Mouse (Mus musculus) thymus, postnatal 14 days (tissue): Measurements from ENCODE around the gene Apex1.
"Not testable (repeated sequence)": the region's sequence is repeated elsewhere in the genome, so short reads cannot be mapped to it uniquely, and the experiment has no call there.

Experiments
- DNase-seq: peaks from one replicate; pipeline ENCODE4 v3.0.0; 2021

The Apex1 gene

DNA sequence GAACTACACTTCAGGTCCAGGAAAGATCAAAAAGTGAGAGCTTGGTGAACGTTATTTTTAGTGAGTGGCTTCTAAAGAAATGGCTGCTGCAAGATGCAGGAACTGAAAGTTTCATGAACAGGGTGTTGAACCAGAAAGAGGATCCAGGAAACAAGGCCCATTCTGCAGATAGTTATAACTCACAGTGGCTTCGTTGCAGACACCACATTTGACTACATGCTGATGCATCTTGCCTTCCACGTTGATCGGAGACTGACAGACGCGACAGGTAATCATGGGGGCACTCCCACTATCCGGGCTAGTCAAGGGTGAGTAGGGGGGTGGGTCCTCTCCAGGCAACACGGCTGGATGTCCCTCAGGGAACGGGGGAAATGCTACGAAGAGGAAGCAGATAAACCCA lies 5.2 kb downstream of the Apex1 start:
- DNase-seq: no peak

DNA sequence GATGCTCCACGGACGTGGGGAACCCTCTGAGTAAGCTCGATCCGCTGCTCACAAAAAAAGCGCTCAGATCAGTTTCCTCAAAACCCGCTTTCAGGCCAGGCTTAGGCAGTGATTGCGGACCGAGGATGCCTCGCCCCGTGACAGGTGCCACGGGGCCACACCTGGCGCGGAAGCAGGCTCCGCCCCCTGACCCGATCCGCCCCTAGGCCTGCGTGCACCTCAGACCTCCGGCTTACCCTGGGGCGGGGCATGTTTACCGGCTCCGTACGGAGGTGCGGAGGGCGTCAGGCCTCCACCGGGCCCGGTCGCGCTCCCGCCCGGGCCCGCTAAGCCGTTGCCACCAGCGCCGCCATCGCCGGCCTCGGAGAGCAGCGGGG lies 5.6 kb downstream of the Apex1 start:
- DNase-seq: peak; percentile 84

DNA sequence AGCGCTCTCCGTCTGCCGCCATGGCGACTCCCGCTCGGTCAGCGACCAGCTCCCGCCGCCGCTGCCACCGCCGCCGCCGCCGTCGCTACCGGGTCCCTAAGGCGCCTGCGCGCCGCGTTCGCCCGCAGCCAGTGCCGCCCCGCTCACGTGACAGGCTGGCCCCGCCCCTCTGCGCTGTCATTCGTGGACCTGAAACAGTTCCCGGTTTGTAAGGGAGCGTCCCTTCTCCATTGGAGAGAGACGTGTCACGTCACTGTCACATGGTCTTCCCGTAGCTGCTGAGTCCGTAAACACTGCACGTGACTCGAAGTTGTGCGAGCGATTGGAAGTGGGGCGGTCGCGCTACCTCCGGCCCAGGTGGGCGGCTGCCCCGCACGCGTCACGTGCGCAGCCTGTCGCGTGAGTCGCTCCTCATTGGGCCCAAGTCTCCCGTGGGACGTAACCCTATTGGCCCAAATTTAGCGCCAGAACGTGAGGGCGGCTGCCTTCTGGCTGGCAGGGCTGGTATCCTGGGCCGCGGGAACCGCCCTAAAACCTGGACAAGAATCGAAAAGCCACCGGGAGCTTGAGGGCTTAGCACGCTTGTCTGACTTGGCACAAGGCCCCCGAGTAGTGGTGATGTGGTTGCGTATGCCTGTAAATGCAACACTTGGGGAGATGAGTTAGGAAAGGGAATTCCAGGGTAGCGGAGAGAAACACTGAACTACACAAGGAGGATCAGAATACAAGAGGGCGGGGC lies 6.2 kb downstream of the Apex1 start, which contains the start of the genes Pip4p1 and Pnp:
TSS of gene Pip4p1 (minus strand) at position 103 of the 739 bp plus-strand sequence.
TSS of gene Pnp (plus strand) at position 329 of the 739 bp plus-strand sequence.
- peak; percentile 99 for DNase-seq

DNA sequence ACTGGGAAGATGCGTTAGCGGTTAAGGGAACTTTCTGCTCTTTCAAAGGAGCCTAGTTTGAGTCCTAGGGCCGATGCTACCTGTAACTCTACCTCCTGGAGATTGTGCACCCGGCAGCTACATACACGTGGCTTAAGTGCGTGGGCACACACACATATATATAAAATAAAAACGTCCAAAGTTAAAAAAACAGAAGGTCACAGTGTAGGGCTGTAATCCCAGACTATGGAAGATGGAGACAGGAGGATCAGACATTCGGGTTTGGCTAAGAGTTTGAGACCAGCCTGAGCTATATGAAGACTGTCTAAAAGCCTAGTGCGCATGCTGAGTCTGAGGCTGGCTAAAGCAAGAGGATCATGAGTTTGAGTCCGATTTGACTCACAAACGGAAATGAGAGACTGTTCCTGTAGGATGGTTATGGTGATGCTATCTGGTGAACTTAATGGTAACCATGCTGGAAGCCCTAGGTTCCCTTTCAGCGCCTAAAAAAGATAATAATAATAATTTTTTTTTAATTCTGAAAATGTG lies 6.8 kb downstream of the Apex1 start:
- no peak for DNase-seq

DNA sequence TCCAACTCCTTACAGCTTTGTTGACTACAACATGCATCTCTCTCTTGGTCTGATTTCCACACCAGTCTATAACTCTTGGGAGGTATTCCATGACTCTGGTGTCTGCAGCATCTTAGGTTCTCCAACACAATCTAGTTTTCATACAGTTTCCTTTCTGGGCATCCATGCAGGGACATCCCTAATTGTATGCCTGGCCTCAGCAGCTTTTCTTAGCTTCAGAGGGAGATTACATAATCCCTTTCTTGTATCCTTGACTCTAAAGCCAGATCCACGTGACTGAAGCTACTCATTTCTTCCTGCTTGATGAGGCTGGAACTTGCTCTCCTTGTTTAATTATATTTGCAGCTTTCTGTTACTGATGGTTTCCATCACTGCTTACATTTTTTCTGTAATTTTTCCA lies 11.9 kb downstream of the Apex1 start:
- no peak for DNase-seq

DNA sequence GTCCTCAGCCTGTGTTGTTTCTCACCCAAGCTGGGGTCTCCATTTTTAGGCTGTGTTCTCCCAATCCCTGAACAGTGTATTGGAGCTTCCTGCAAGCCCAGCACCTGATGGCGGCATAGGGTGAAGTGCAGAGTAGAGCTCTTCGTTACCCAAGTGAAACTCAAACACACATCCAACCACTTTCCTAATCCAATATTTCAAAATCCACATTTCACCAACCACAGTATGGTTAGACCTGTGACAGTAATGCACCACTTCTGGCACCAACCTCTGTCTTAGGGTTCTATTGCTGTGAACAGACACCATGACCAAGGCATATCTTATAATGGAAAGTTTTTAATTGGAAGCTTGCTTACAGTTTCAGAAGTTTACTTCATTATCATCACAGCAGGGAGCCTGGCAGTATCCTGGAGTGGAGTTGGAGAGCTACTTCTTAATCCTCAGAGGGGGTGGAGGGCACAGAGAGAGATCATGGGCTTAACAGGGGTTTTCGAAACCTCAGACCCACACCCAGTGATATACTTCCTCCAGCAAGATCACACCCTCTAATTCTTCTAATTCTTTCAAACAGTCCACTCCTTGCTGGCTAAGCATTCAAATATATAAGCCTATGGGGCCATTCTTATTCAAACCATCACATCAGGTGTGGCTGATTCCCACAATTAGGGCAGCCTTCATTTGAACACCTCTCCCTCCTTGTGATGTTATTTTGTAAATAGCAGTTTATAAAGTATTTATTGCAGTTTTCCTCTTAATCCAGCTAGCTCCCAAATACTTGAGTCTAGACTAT lies 13.5 kb downstream of the Apex1 start:
- DNase-seq: no peak

DNA sequence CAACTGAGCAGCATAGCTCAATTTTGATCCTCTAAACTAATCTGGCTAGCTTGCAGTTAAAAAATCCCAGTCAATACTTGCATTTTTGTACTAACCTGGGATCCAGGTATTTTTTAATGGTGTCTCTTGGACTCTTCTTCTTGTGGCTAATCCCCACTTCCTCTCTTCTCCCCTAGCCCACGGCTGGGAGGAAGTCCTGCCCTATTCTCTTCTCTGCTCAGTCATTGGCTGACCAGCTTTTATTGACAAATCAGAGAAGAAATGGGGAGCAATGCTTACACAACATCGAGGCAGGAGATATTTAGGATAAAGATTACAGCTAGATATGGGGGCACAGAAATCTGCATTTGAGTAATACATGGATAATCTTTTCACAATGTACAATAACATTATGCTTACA lies 14.2 kb downstream of the Apex1 start:
- no peak for DNase-seq

DNA sequence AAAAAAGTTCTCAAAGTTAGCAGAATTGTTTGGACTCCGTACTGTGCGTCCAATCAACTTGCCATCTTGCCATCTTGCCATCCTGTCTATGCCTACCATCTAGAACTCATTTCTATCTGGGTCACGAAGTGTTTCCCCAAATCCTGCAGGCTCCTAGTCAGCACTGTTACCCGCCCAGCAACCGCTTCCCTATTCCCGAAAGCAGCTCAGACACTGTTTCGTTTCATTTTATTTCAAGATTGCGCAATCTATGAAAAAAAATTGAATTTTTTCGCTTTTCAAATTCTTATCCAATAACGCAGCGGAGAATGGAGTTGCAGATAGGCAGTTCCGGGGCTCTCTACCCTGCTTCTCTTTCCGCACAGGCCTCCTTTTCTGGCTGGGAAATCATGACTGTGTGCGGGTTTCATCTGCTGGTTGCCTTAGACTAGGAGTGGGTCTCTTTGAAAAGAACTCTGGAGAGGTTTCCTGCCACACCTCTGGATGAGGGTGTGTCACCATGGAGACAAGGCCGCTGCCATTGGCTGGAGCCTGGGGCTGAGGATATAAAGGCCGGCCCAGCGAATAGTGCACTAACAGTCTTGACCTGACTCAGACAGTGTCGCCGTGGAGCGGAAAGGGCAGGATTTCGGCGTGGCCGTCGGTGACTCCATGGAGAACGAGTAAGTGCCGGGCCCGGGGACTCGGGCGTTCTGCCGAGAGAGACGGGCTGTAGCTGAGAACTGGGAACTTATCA lies 19.3 kb downstream of the Apex1 start, which contains the start of gene Gm49342:
TSS of gene Gm49342 (plus strand) at position 586 of the 736 bp plus-strand sequence.
- peak; percentile 81 for DNase-seq

DNA sequence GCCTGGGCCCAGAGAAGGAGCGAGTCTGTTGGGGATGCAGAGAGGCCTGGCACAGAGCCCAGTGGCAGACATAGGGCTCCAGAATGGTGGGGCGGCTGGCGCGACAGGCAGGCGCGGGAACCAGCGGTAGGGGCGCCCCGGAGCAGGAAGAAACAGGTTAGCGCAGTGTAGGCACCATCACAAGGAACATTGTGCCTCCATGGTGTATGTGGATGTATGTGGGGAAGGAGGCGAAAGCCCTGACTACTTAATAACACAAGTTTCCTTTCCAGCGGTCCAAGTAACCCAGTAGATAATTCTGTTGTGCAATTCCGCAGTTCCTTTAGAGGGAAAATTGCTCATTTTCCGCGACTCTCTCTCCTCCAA lies 19.9 kb downstream of the Apex1 start:
- peak; percentile 81 for DNase-seq

DNA sequence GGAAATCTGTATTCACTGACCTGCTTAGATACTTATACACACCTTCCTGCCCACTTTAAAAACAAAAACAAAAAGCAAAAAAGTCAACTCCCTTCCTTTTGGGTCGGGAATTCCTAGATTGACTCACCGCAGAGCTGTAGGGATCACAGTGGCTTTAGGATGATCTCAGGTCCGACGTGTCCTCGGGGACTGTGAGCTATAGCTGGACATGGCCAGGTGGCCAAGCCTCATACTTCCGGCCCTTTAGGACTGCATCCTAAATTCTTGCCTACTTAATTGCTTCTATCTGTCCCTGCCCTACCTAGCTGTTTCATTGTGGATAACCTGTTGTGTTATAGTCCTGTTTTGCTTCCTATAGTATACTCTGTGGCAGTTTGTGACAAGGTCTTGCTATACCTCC lies 20.3 kb downstream of the Apex1 start:
- not testable (repeated sequence) for DNase-seq

DNA sequence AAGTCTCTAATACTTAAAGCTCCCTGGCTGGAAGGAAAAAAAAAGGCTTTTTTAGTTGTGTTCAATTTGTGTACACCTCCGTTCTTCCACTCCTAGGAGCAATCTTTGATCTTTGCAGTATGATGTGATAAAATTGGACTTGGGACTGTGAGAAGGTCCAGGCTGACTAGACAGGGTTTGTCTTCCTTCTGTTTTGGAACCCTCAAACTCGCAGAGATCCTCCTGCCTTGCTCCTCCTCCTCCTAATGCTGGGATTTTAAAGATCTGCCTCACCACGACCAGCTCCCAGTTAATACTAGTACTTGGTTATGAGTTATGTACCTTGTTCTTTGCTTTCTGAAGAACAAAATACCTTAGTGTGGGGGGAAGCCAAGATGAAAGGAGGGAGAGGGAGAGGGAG lies 20.8 kb downstream of the Apex1 start:
- not testable (repeated sequence) for DNase-seq

DNA sequence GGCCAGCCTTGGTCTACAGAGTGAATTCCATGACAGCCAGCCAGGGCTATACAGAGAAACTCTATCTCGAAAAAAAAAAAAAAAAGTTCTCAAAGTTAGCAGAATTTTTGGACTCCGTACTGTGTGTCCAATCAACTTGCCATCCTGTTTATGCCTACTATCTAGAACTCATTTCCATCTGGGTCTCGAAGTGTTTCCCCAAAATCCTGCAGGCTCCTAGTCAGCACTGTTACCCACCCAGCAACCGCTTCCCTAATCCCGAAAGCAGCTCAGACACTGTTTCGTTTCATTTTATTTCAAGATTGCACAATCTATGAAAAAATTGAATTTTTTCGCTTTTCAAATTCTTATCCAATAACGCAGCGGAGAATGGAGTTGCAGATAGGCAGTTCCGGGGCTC lies 30.7 kb downstream of the Apex1 start:
- no peak for DNase-seq

DNA sequence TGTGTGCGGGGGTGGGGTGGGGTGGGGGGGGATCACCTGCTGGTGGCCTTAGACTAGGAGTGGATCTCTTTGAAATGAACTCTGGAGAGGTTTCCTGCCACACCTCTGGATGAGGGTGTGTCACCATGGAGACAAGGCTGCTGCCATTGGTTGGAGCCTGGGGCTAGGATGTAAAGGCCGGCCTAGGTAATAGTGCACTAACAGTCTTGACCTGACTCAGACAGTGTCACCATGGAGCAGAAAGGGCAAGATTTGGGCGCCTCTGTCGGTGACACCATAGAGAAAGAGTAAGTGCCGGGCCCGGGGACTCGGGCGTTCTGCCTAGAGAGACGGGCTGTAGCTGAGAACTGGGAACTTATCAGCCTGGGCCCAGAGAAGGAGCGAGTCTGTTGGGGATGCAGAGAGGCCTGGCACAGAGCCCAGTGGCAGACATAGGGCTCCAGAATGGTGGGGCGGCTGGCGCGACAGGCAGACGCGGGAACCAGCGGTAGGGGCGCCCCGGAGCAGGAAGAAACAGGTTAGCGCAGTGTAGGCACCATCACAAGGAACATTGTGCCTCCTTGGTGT lies 31.3 kb downstream of the Apex1 start, which contains the start of gene Pnp2:
TSS of gene Pnp2 (plus strand) at position 51 of the 567 bp plus-strand sequence.
- DNase-seq: peak; percentile 77

DNA sequence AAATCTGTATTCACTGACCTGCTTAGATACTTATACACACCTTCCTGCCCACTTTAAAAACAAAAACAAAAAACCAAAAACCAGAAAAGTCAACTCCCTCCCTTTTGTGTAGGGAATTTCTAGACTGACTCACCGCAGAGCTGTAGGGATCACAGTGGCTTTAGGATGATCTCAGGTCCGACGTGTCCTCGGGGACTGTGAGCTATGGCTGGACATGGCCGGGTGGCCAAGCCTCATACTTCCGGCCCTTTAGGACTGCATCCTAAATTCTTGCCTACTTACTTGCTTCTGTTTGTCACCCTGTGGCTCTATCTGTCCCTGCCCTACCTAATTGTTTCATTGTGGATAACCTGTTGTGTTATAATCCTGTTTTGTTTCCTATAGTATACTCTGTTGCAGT lies 32.0 kb downstream of the Apex1 start:
- DNase-seq: not testable (repeated sequence)

DNA sequence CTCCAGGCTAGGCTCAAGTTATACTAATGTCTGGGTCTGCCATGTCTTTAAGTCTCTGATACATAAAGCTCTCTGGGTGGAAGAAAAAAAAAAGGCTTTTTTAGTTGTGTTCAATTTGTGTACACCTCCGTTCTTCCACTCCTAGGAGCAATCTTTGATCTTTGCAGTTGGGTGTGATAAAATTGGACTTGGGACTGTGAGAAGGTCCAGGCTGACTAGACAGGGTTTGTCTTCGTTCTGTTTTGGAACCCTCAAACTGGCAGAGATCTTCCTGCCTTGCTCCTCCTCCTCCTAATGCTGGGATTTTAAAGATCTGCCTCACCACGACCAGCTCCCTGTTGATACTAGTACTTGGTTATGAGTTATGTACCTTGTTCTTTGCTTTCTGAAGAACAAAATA lies 32.4 kb downstream of the Apex1 start:
- not testable (repeated sequence) for DNase-seq

DNA sequence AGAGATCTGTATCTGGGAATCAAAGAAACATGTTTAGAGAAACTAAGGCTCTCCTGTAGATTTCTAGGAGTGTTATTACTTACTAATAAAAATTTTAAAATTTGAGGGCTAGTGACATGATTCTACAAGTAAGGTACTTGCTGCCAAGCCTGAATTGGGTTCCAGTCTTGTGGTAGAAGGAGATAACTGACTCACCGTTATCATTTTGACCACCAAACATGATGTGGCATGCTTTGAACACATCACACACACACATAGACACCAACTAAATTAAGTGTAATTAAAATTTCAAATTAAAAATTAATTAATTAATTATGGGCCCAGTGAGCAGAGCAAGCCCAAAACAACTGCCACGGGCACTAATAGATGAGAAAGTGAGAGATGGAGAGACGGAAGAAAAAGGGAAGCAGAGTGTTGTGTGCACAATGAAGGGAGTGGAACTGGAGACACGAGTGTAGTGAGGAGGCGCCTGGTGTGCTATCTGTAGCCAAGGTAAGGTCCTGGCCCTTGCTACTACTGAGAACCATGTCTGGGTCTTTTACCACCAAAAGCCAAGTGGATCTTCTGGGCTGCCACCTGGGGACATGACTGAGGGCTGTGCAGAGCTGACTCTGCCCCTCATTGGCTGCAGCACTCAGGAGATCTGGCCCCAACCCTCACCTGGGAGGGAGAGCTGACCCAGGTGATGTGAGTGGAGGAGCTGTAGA lies 33.7 kb downstream of the Apex1 start:
- not testable (repeated sequence) for DNase-seq

DNA sequence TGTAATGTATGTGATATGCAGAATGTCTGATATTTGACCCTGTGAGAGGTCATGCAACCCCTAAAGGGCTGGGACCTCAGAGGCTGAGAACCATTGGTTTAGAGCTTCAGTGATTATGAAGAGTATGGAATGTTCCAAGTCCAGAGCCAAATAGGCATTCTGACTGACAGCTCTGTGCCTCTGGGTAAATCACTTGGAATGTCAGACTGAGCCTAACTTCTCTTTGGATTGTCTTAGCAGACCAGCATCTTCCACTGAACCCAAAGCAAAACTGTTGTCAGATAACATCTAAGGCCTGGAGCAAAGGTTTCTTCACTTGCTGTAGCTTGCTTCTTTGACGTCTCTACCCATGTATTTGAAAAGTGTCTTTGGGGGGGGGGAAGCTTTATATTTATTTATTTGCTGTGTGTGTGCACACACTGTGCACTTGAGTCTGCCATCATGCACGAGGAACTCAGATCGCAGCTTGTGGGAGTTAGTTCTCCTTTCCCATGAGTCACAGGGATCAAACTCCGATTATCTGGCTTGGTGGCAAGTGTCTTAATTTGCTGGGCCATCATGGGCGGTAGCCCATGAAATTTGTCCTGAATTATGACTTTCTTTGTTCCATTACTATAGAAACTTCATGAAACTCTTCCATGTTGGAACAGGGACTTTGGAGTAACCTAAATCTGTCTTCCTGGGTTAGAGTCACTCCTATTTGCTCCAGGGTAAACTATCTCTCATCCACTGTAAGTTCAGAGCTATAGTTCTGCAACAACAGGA lies 43.6 kb downstream of the Apex1 start:
- DNase-seq: no peak

DNA sequence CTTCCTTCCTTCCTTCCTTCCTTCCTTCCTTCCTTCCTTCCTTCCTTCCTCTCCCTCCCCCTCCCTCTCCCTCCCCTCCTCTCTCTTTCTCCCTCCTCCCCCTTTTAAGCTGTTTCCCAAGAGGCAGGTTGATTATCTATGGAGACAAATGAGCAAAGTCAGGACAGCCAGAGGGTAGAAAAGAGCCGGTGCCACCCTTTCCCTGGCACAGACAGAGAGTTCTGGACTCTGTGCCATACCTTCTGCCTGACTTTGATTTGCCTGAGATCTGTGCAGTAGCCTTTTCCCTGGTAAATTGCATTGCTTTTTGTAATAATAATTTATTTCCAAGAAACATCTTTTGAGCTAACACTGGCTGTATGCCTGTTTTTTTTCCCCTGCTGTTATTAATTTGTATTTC lies 44.3 kb downstream of the Apex1 start:
- DNase-seq: no peak

DNA sequence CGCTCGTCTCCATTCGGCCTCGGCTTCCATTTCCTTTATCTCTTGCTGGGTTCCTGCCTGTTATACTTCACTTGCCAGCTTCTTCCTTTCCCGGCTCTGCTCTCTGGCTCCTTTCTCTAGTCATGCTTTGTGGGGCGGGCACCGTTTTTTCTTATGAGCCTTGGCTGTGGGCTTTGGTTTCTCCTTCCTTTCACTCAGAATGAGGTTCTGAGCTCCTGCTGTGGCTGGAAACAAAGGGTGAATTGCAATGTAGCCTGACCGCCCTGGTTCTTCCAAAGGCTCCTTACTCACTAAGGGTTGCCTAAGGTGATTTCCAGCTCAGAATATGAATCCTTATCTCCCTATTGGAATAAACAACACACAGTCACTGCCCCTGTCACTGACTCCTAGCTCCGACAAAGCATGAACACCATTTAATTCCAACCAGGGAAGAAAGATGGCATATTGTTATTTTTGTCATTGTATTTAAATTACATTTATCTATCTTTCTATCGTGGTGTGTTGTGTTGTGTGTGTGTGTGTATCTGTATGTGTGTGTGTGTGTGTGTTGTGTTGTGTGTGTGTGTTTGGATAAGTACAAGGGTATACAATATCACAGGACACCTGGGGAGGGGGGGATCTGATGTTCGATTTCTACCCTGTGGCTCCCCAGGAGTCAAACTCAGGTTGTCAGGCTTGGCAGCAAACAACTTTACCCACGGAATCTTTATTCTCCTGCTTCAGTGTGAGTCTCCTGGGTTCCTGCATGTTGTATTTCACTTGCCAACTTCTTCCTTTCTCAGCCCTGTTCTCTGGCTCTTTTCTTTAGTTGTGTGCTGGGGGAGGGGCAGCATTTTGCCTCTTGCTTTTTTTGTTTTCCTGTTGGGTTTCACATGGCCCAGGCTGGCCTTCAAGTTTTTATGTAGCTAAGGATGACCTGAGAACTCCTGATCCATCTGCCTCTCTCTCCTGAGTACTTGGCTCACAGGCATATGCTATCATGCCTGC lies 45.1 kb downstream of the Apex1 start:
- DNase-seq: peak; percentile 27

DNA sequence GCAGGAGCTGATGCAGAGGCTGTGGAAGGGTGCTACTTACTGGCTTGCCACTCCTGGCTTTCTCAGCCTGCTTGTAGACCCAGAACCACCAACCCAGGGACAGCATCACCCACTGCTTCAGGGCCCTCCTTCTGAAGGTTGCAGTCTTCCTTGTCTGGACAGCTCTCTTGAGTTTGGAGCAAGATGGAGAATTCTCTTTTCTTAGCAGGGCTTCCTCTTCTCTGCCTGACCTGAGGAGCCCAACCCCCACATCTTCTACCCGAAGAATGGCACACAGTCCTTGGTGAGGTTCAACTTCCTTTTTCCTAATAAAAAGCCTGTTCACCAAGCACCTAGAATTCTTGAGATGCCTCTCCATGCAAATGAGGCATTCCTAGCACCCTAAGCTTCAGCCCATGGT lies 46.1 kb downstream of the Apex1 start:
- DNase-seq: no peak
